Mouse (Mus musculus) brain, embryonic 14.5 days (tissue): Measurements from ENCODE around the gene Pth2.

Source experiments
- CTCF ChIP-seq: fragments of 200-500 bp; IDR thresholded peaks from 2 replicates; pipeline ENCODE4 v1.5.1; 2012; ENCODE audit warnings: inconsistent platforms, mild to moderate bottlenecking, moderate library complexity, borderline replicate concordance; ENCODE audit not compliant: insufficient read depth, insufficient read length; ENCODE audit errors: extremely low read depth
- POLR2A ChIP-seq: fragments of 200-500 bp; IDR thresholded peaks from 2 replicates; pipeline ENCODE4 v1.6.1; 2012; ENCODE audit warnings: mild to moderate bottlenecking, inconsistent platforms, borderline replicate concordance; ENCODE audit not compliant: poor library complexity, insufficient read depth, insufficient read length, severe bottlenecking; ENCODE audit errors: extremely low read depth

- no peak for TF ChIP-seq CTCF
- TF ChIP-seq POLR2A = no peak
These were observed 29.5 kb upstream of the Pth2 start for GRCm38 (mm10) chr7:45151303-45151702.
